Mouse (Mus musculus) midbrain, embryonic 14.5 days (tissue): Measurements from ENCODE around the gene Exoc6b. TPM values are rescaled to one million over a fixed set of nuclear protein-coding genes. Genes with fewer than 3 reads are reported as not detected.

ENCODE experiments used
- ATAC-seq: fragments of 200-750 bp; cut with Nextera tagmentation; 2 replicates; pipeline ENCODE4 v1.8.0; 2017; ENCODE audit warnings: moderate number of reproducible peaks, moderate library complexity; ENCODE audit not compliant: low FRiP score, low TSS enrichment
- DNase-seq: peaks from one replicate; pipeline ENCODE4 v3.0.0-alpha.2; 2015
- H3K27ac ChIP-seq: fragments of 300-500 bp; sonication (generic); replicated peaks from 2 replicates; pipeline ENCODE4 v1.5.1; 2014; ENCODE audit warnings: mild to moderate bottlenecking, low read depth, low read length, moderate library complexity
- H3K27me3 ChIP-seq: fragments of 300-500 bp; sonication (generic); 2 replicates; pipeline ENCODE4 v1.6.1; 2014; ENCODE audit warnings: low read length, control low read depth, mixed read lengths; ENCODE audit not compliant: control insufficient read depth, insufficient read depth
- H3K36me3 ChIP-seq: fragments of 300-500 bp; sonication (generic); 2 replicates; pipeline ENCODE4 v1.6.1; 2014; ENCODE audit warnings: low read length, control low read depth; ENCODE audit not compliant: control insufficient read depth, insufficient read depth
- H3K4me1 ChIP-seq: fragments of 300-500 bp; sonication (generic); 2 replicates; pipeline ENCODE4 v1.6.1; 2014; ENCODE audit warnings: mild to moderate bottlenecking, antibody characterized with exemption, low read length, control low read depth; ENCODE audit not compliant: control insufficient read depth, insufficient read depth
- H3K4me2 ChIP-seq: fragments of 300-500 bp; sonication (generic); 2 replicates; pipeline ENCODE4 v1.6.1; 2014; ENCODE audit warnings: mild to moderate bottlenecking, low read length, moderate library complexity
- H3K4me3 ChIP-seq: fragments of 300-500 bp; sonication (generic); replicated peaks from 2 replicates; pipeline ENCODE4 v1.5.1; 2014; ENCODE audit warnings: low read depth, low read length
- H3K9ac ChIP-seq: fragments of 300-500 bp; sonication (generic); replicated peaks from 2 replicates; pipeline ENCODE4 v1.6.1; 2014; ENCODE audit warnings: mild to moderate bottlenecking, low read length, moderate library complexity
- H3K9me3 ChIP-seq: fragments of 300-500 bp; sonication (generic); 2 replicates; pipeline ENCODE4 v1.6.1; 2016; ENCODE audit warnings: low read length, control low read depth, mixed read lengths; ENCODE audit not compliant: control insufficient read depth
- WGBS: fragments of 180-500 bp; shearing (Covaris S2); extraction: QIAGEN DNeasy Blood & Tissue Kit; methylation state at CpG from one replicate; pipeline ENCODE4 v1.1.7; 2014; 5-methylcytosine and 5-hydroxymethylcytosine counted together
- polyA plus RNA-seq: library from polyadenylated mRNA; unstranded; fragments of >200 nt; fragmentation: Nextera tagmentation; extraction: Ambion mirVana; gene quantifications from 2 replicates; pipeline ENCODE4 v1.2.1, GENCODE M21; 2014

Exoc6b gene
- polyA plus RNA-seq, 1 experiment from 2014 or later, result 64.9 TPM

DNA sequence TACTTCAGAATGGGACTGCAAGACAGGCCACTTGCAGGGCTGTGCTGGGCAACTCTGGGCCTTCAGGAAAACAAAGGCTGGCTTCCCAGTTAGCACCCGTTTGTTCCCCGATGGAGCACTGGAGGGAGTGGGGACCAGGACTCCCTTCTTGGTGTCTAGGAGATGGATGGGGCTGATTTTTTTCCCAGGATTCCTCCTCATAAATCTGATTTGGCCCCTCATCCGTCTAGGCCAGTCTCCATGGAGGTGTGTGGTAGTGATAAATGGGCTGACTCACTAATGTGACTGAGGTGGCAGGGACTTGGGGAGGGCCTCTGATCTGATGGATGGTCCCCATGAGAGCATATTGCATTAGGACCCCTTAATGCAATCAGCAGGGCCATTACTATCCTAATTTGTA lies 470.6 kb downstream of the Exoc6b start:
- Histone ChIP-seq H3K9ac (no peak overlapping the region), H3K4me3 (no peak overlapping the region), H3K36me3 (no peaks in the 10 kb centered on the region), H3K4me2 (no peak overlapping the region), H3K27ac (no peak overlapping the region), H3K9me3 (no peaks in the 10 kb centered on the region), H3K4me1 (peaks cover 9% of the 10 kb centered on the region; the same call in 1 of the 2 replicates), H3K27me3 (no peaks in the 10 kb centered on the region)
- ATAC-seq (no peak), DNase-seq (no peak)
- 86% methylated on average over 3 of the region's 3 CpGs for WGBS

DNA sequence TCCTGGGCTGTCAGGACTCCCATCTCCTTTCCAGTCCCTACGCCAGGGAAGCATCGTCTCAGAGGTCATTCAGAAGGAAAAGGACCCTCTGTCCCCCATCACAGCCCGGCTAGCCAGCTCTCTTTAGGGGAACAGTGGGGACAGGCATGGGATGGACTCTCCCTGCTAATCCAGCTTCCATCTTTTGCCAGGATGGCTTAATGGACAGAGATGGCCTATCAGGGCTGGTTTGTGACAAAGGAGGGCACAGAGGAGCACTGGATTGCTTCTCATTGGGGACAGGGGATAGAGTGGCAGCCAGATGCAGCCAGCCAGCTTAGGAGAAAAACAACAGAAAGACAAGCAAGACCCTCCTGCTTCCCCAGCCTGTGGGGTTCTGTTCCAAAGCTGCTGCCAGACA lies 474.7 kb downstream of the Exoc6b start:
- WGBS, result 17% methylated on average over 3 of the region's 3 CpGs
- H3K4me2 ChIP-seq, result peak overlapping the region; percentile 4
- ATAC-seq (peak; percentile 39; the same call in 1 of the 2 replicates), DNase-seq (peak; percentile 59)
- H3K9me3 ChIP-seq, result no peaks in the 10 kb centered on the region
- no peak overlapping the region for H3K4me3 ChIP-seq
- H3K36me3 ChIP-seq, result no peaks in the 10 kb centered on the region
- peaks cover 8% of the 10 kb centered on the region for H3K27me3 ChIP-seq
- peaks cover 13% of the 10 kb centered on the region for H3K4me1 ChIP-seq
- no peak overlapping the region; the same call in 1 of the 2 replicates for H3K9ac ChIP-seq
- H3K27ac ChIP-seq, result 0 out of 2 replicates have a peak overlapping the region, but pooled peaks have one; percentile 3

GRCm38 (mm10) chr6:84593693-84594092 lies 475.6 kb downstream of the Exoc6b start, which contains the start of gene Cyp26b1:
TSS of gene Cyp26b1 (minus strand) at chr6:84593908.
- ATAC-seq, result peak; percentile 49; the same call in 1 of the 2 replicates
- H3K9me3 ChIP-seq, result no peaks in the 10 kb centered on the region

DNA sequence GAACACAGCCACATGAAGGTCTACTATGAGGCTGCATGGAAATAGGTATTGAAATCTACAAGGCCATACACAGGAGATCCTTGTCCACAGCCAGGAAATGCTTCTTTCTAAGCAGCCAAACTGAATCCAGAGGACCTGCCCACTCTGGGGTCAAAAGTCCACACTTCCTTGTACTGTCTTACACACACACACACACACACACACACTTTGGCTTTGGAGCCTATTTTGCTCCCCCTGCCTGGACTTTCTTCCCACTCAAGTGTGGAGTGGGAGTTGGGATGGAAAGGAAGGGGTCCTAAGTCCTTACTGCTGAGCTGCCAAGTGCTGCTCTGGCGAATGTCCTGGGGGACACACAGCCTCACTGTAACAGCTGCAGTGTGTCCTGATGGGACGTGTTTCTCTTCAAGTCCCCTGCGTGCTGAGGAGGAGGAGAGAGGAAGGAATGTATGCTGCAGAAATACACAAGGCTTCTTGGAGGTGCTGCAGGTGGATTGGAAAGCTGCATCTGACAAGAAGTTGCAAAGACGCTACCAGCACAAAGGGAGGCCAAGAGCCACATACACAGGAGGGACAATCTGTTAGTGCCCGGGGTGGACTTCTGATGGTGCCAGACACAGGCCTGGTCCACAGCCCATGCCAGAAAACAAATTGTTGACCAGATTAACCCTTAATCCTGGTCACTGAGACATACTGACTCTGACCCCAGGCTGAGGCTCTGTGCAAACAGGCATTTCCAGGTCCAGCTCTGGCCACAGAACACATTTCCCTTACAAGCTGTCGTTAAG lies 478.2 kb downstream of the Exoc6b start:
- Histone ChIP-seq H3K9ac (0 out of 2 replicates have a peak overlapping the region, but pooled peaks have one; percentile 16), H3K4me3 (peak overlapping the region; percentile 17; the same call in 1 of the 2 replicates), H3K4me2 (peak overlapping the region; percentile 38), H3K9me3 (no peaks in the 10 kb centered on the region), H3K27me3 (peaks cover 42% of the 10 kb centered on the region), H3K36me3 (no peaks in the 10 kb centered on the region), H3K4me1 (peaks cover 30% of the 10 kb centered on the region), H3K27ac (no peak overlapping the region)
- WGBS, result 63% methylated on average over 6 of the region's 6 CpGs
- DNase-seq (no peak), ATAC-seq (no peak)

More at GRCm38 (mm10) chr6:84593693-84594092, 475.6 kb downstream of the Exoc6b start, which contains the start of gene Cyp26b1:
- 64% methylated on average over 10 of the region's 10 CpGs for WGBS
- H3K4me2 ChIP-seq, result peak within 1 kb of the TSS; percentile 20
- peak within 1 kb of the TSS; percentile 15 for H3K4me3 ChIP-seq
- DNase-seq, result peak; percentile 45
- H3K27ac ChIP-seq, result 0 out of 2 replicates have a peak within 1 kb of the TSS, but pooled peaks have one; percentile 3
- peaks cover 17% of the 10 kb centered on the region for H3K27me3 ChIP-seq
- H3K36me3 ChIP-seq, result no peaks in the 10 kb centered on the region
- H3K9ac ChIP-seq, result peak within 1 kb of the TSS; percentile 20; the same call in 1 of the 2 replicates
- peaks cover 20% of the 10 kb centered on the region for H3K4me1 ChIP-seq

DNA sequence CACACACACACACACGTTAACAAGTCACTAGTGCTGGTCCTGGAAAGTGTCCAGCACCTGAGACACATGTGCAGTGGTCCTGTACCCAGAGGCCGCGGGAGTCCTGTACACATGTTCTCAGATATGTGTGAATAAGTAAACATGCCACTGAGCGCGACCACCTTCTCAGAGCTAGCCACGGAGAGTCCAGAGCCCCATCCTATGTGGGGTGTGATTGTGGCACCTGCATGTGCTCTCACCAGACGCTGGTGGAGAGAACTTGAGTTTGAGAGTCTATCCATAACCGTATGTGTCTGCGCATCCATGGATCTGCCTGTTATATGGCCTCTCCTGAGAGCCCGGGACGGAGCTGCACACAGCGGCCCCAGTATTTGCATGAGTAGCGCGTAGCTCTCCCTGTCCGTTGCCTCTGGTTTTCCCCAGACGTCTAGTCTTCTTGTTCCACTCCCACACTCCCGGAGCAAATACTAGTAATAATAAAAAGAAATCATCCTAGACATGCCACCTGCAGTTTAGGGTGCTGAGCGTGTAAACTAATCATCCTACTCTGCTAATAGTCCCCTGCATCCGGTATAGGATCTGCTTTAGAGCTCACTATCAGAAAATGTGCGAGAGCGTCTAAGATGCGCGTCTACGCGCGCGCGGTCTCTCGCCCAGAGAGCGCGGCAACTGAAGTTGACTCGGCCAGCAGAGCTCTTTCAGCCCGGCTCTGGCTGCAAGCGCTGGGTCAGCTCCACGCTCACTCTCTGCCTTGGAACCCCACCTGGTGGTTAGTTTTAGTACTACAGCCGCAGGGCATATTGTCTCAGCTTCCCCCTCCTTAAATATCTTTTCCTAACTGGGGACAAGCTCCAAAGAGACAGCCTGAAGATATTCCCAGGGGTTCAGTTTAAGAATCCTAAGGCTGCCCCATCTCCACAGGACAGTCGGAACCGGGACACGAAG lies 479.3 kb downstream of the Exoc6b start:
- ATAC-seq (peak; percentile 39), DNase-seq (peak; percentile 93)
- Histone ChIP-seq H3K36me3 (no peaks in the 10 kb centered on the region), H3K4me3 (peak overlapping the region; percentile 43), H3K4me2 (peak overlapping the region; percentile 84), H3K9me3 (no peaks in the 10 kb centered on the region), H3K4me1 (peaks cover 41% of the 10 kb centered on the region), H3K27me3 (peaks cover 52% of the 10 kb centered on the region), H3K27ac (no peak overlapping the region), H3K9ac (0 out of 2 replicates have a peak overlapping the region, but pooled peaks have one; percentile 16)
- 3% methylated on average over 39 of the region's 39 CpGs for WGBS

GRCm38 (mm10) chr6:84588895-84589652 lies 480.2 kb downstream of the Exoc6b start:
- Histone ChIP-seq H3K4me1 (peaks cover 42% of the 10 kb centered on the region), H3K36me3 (no peaks in the 10 kb centered on the region), H3K9me3 (no peaks in the 10 kb centered on the region), H3K27ac (no peak overlapping the region), H3K4me3 (peak overlapping the region; percentile 43), H3K9ac (0 out of 2 replicates have a peak overlapping the region, but pooled peaks have one; percentile 9), H3K4me2 (peak overlapping the region; percentile 84), H3K27me3 (peaks cover 62% of the 10 kb centered on the region)
- WGBS, result under 1% methylated on average over 48 of the region's 54 CpGs
- ATAC-seq, result peak; percentile 35; the same call in 1 of the 2 replicates
- peak; percentile 81 for DNase-seq

- no peaks in the 10 kb centered on the region for H3K9me3 ChIP-seq
- DNase-seq (peak; percentile 63), ATAC-seq (no peak)
- peaks cover 49% of the 10 kb centered on the region for H3K4me1 ChIP-seq
- peak overlapping the region; percentile 84 for H3K4me2 ChIP-seq
- H3K4me3 ChIP-seq, result peak overlapping the region; percentile 43
- peak overlapping the region; percentile 20 for H3K27ac ChIP-seq
- no peaks in the 10 kb centered on the region for H3K36me3 ChIP-seq
- WGBS, result under 1% methylated on average over 41 of the region's 41 CpGs
- peaks cover 69% of the 10 kb centered on the region for H3K27me3 ChIP-seq
- H3K9ac ChIP-seq, result peak overlapping the region; percentile 54; the same call in 1 of the 2 replicates
Observed at GRCm38 (mm10) chr6:84588221-84588894, 481.0 kb downstream of the Exoc6b start.
